In the genomic region with DNA sequence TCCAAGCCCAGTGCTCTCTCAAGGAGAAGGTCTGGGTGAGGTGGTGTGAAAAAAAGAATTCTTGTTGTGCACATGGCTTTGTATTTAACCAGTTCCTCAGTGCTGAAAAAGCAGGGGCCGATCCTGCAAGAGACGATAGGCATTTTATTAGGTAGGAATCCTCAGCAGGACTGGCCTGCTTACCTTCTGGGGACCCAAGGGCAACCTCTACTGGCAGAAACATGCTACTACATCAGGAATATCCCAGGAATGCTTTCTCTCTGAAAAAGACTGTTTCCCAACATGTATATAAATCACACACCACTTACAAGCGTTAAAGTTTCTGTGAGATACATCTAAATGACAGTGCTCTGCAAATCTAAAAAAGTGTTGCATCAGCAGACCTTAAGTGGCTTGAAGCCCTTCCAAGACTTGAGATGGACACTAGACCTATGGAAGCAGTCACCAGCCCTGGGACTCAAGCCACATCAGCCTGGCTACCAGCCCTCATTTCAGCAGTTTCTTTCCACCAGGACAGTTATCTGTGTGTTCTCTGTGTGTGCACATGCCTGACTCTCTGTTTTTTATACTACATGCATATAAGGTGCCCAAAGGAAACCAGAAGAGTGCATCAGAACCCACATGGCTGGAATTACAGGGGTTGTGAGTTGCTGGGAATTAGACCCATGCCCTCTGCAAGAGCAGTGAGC, we compare ENCODE assay signal across 8 mouse cellular contexts. TPM values are rescaled to one million over a fixed set of nuclear protein-coding genes. Genes with fewer than 3 reads are reported as not detected.
A peak's percentile ranks its signal among the peaks of the same experiment; 100 is the strongest.
DNase-seq lines count a peak whose midpoint lies in the region; ATAC-seq and TF ChIP-seq lines count a peak whose summit lies in the region.
"Had no signal": no experiment of that assay in that cellular context is flagged by ENCODE, and none has a peak within 500 bp of the region (broad histone marks: within the 10 kb centered on the region; RNA-seq: fewer than 3 reads in every experiment).

No protein-coding gene starts in this region.

- no peak for ATAC-seq in intestine, postnatal 0 days
- ATAC-seq in liver, embryonic 13.5 days (ENCODE audit: low read depth): no peak

- 9% methylated on average over 3 of the region's 3 CpGs for WGBS in intestine, postnatal 0 days
- 14% methylated on average over 3 of the region's 3 CpGs for WGBS in liver, embryonic 13.5 days (ENCODE audit: insufficient replicate concordance)

- no peak for TF ChIP-seq POLR2A in testis, adult 2 months (IDR thresholded peaks at IDR 0.05; ENCODE audit: control insufficient read depth, low read depth, low read length)

- no peak overlapping the region for H3K27ac ChIP-seq in testis, adult 2 months (ENCODE audit: control insufficient read depth, insufficient read depth, low read depth, low read length)
- H3K27ac ChIP-seq in intestine, postnatal 0 days (ENCODE audit: low read depth, low read length): no peak overlapping the region
- H3K27ac ChIP-seq in liver, embryonic 13.5 days: no peak overlapping the region

- H3K9me3 ChIP-seq in intestine, postnatal 0 days (ENCODE audit: control insufficient read depth): no peaks in the 10 kb centered on the region
- no peaks in the 10 kb centered on the region for H3K9me3 ChIP-seq in liver, embryonic 13.5 days (replicated peaks)

- H3K36me3 ChIP-seq in testis, adult 2 months (ENCODE audit: control insufficient read depth, insufficient read depth, low read length): no peaks in the 10 kb centered on the region
- H3K36me3 ChIP-seq in intestine, postnatal 0 days (ENCODE audit: control insufficient read depth, insufficient read depth): no peaks in the 10 kb centered on the region
- no peaks in the 10 kb centered on the region for H3K36me3 ChIP-seq in liver, embryonic 13.5 days

- peaks cover 8% of the 10 kb centered on the region for H3K4me1 ChIP-seq in testis, adult 2 months (ENCODE audit: control insufficient read depth, insufficient read depth, low read length)
- H3K4me1 ChIP-seq in intestine, postnatal 0 days (replicated peaks; ENCODE audit: control insufficient read depth, insufficient read depth, low read length): no peaks in the 10 kb centered on the region
- peaks cover 13% of the 10 kb centered on the region for H3K4me1 ChIP-seq in liver, embryonic 13.5 days (replicated peaks)

- DNase-seq in testis, postnatal 14 days (ENCODE audit: low spot score): no peak
- DNase-seq in adrenal gland, postnatal 14 days: peak; percentile 78
- DNase-seq in embryo, embryonic 9.5 days (ENCODE audit: extremely low spot score): peak; percentile 49
- peak; percentile 19 for DNase-seq in liver, embryonic 13.5 days
- peak; percentile 29 for DNase-seq in right cerebral cortex, postnatal 4 days

- H3K4me3 ChIP-seq in testis, adult 2 months (ENCODE audit: control insufficient read depth, low read depth, low read length): no peak overlapping the region
- no peak overlapping the region for H3K4me3 ChIP-seq in intestine, postnatal 0 days (ENCODE audit: low read depth, low read length)
- H3K4me3 ChIP-seq in liver, embryonic 13.5 days (replicated peaks): no peak overlapping the region
- H3K4me3 ChIP-seq: myocyte had no signal

- no peak overlapping the region for H3K9ac ChIP-seq in intestine, postnatal 0 days (ENCODE audit: low read depth, low read length)
- H3K9ac ChIP-seq in liver, embryonic 13.5 days: no peak overlapping the region

- TF ChIP-seq CTCF in testis, adult 2 months (IDR thresholded peaks at IDR 0.05; ENCODE audit: control insufficient read depth, insufficient read depth, insufficient replicate concordance, low read depth, low read length): peak; percentile 38; the same call in 1 of the 2 replicates
- TF ChIP-seq CTCF in intestine, postnatal 0 days (IDR thresholded peaks at IDR 0.05; ENCODE audit: low read depth): peak; percentile 93

- H3K4me2 ChIP-seq in intestine, postnatal 0 days (replicated peaks; ENCODE audit: low read depth): no peak overlapping the region
- no peak overlapping the region for H3K4me2 ChIP-seq in liver, embryonic 13.5 days

- H3K27me3 ChIP-seq in testis, adult 2 months (ENCODE audit: control insufficient read depth, insufficient read depth, low read length): no peaks in the 10 kb centered on the region
- 0 out of 2 replicates have a peak, but pooled peaks cover 6% of the 10 kb centered on the region for H3K27me3 ChIP-seq in intestine, postnatal 0 days (replicated peaks; ENCODE audit: control insufficient read depth, insufficient read depth, low read length)
- H3K27me3 ChIP-seq in liver, embryonic 13.5 days: no peaks in the 10 kb centered on the region

RNA-seq across cellular contexts. Expression of a gene that starts 19.0 kb away (rescaled TPM):
- polyA plus RNA-seq in testis, adult 2 months (2012; rRNA removed): 42.4 and 43.9 TPM in 2 replicates
- total RNA-seq in adrenal gland, postnatal 14 days (2021): 112 and 114 TPM in 2 replicates
- polyA plus RNA-seq in intestine, postnatal 0 days (2015; fragmentation: Nextera tagmentation; extraction: Ambion mirVana): 162 and 186 TPM in 2 replicates
- 105 and 113 TPM in 2 replicates for polyA plus RNA-seq in liver, embryonic 13.5 days (2015; fragmentation: Nextera tagmentation; extraction: Ambion mirVana)

RNA-seq across cellular contexts. Expression of a gene that starts 21.0 kb away (rescaled TPM):
- 0.32 and 0.59 TPM in 2 replicates for polyA plus RNA-seq in testis, adult 2 months (2012; rRNA removed)
- total RNA-seq in adrenal gland, postnatal 14 days (2021): 1.4 and 2.1 TPM in 2 replicates
- polyA plus RNA-seq in intestine, postnatal 0 days (2015; fragmentation: Nextera tagmentation; extraction: Ambion mirVana): 1.0 and 1.1 TPM in 2 replicates
- polyA plus RNA-seq in liver, embryonic 13.5 days (2015; fragmentation: Nextera tagmentation; extraction: Ambion mirVana): 0.21 and 0.27 TPM in 2 replicates

RNA-seq across cellular contexts. Expression of a gene that starts 37.9 kb away (rescaled TPM):
- polyA plus RNA-seq in testis, adult 2 months (2012; rRNA removed): 109 and 125 TPM in 2 replicates
- 0.86 and 1.1 TPM in 2 replicates for total RNA-seq in adrenal gland, postnatal 14 days (2021)
- polyA plus RNA-seq in intestine, postnatal 0 days (2015; fragmentation: Nextera tagmentation; extraction: Ambion mirVana): 0.14 and 0.31 TPM in 2 replicates
- not detected in 2 replicates for polyA plus RNA-seq in liver, embryonic 13.5 days (2015; fragmentation: Nextera tagmentation; extraction: Ambion mirVana)

RNA-seq across cellular contexts. Expression of a gene that starts 38.9 kb away (rescaled TPM):
- not detected in 2 replicates for polyA plus RNA-seq in testis, adult 2 months (2012; rRNA removed)
- 1.6 and 10.7 TPM in 2 replicates for total RNA-seq in adrenal gland, postnatal 14 days (2021)
- polyA plus RNA-seq in intestine, postnatal 0 days (2015; fragmentation: Nextera tagmentation; extraction: Ambion mirVana): 2.1 and 3.3 TPM in 2 replicates
- 0.46 and 0.63 TPM in 2 replicates for polyA plus RNA-seq in liver, embryonic 13.5 days (2015; fragmentation: Nextera tagmentation; extraction: Ambion mirVana)
- polyA plus RNA-seq: myocyte had no signal

Comparison
In these comparisons a context has a peak if more than half of its experiments do, and no peak if none do; other contexts are left out.
1. RNA of a gene that starts 37.9 kb away (polyA plus RNA-seq): 109 to 125 TPM in testis, adult 2 months; 0.14 to 0.31 TPM in intestine, postnatal 0 days and not detected in liver, embryonic 13.5 days; every median in the first group is over 10 times any median in the second.